Mouse (Mus musculus) neural tube, embryonic 11.5 days (tissue): ENCODE measurements at regions not wholly inside any gene's neighbourhood (a gene's known extent, or its start where the extent isn't known, plus 50 kb on each side); places are given as distances from the start of the nearest gene placed in this dataset.

Experiments used
- ATAC-seq: fragments of 200-750 bp; cut with Nextera tagmentation; 2 replicates; pipeline ENCODE4 v1.8.0; 2017; ENCODE audit warnings: moderate number of reproducible peaks, mild to moderate bottlenecking, moderate TSS enrichment, moderate library complexity; ENCODE audit not compliant: insufficient read depth, low FRiP score, low TSS enrichment
- DNase-seq: peaks from one replicate; pipeline ENCODE4 v3.0.0-alpha.2; 2015; ENCODE audit warnings: low spot score
- H3K27ac ChIP-seq: fragments of 300-500 bp; sonication (generic); 2 replicates; pipeline ENCODE4 v1.5.1; 2014; ENCODE audit warnings: low read depth, mild to moderate bottlenecking, low read length
- H3K27me3 ChIP-seq: fragments of 300-500 bp; sonication (generic); 2 replicates; pipeline ENCODE4 v1.6.1; 2014; ENCODE audit warnings: mild to moderate bottlenecking, low read length, mixed read lengths; ENCODE audit not compliant: control insufficient read depth, insufficient read depth
- H3K36me3 ChIP-seq: fragments of 300-500 bp; sonication (generic); 2 replicates; pipeline ENCODE4 v1.6.1; 2014; ENCODE audit warnings: mild to moderate bottlenecking, low read length, moderate library complexity, mixed read lengths; ENCODE audit not compliant: control insufficient read depth, insufficient read depth
- H3K4me1 ChIP-seq: fragments of 300-500 bp; sonication (generic); 2 replicates; pipeline ENCODE4 v1.6.1; 2014; ENCODE audit warnings: low read length, mixed read lengths; ENCODE audit not compliant: control insufficient read depth, insufficient read depth
- H3K4me2 ChIP-seq: fragments of 300-500 bp; sonication (generic); 2 replicates; pipeline ENCODE4 v1.6.1; 2014; ENCODE audit warnings: low read depth, mild to moderate bottlenecking, moderate library complexity
- H3K4me3 ChIP-seq: fragments of 300-500 bp; sonication (generic); 2 replicates; pipeline ENCODE4 v1.5.1; 2014; ENCODE audit warnings: low read depth, low read length
- H3K9ac ChIP-seq: fragments of 300-500 bp; sonication (generic); 2 replicates; pipeline ENCODE4 v1.6.1; 2014; ENCODE audit warnings: mild to moderate bottlenecking, low read length
- H3K9me3 ChIP-seq: fragments of 300-500 bp; sonication (generic); 2 replicates; pipeline ENCODE4 v1.6.1; 2016; ENCODE audit warnings: low read length; ENCODE audit not compliant: control insufficient read depth
- WGBS: fragments of 180-500 bp; shearing (Covaris S2); extraction: QIAGEN DNeasy Blood & Tissue Kit; methylation state at CpG from one replicate; pipeline ENCODE4 v1.1.7; 2014; 5-methylcytosine and 5-hydroxymethylcytosine counted together

- Histone ChIP-seq H3K4me2 (no peak overlapping the region), H3K27ac (no peak overlapping the region), H3K4me3 (no peak overlapping the region), H3K9ac (no peak overlapping the region), H3K27me3 (no peaks in the 10 kb centered on the region), H3K36me3 (no peaks in the 10 kb centered on the region), H3K4me1 (peaks cover 4% of the 10 kb centered on the region; the same call in 1 of the 2 replicates), H3K9me3 (no peaks in the 10 kb centered on the region)
- ATAC-seq = peak; percentile 65; the same call in 1 of the 2 replicates
- DNase-seq = no peak
- 21% methylated on average over 6 of the region's 6 CpGs for WGBS
Observed at GRCm38 (mm10) chr8:50708219-50708911, 1864.6 kb upstream of the Tenm3 start.

GRCm38 (mm10) chr8:50704276-50704675, 1860.5 kb upstream of the Tenm3 start:
- 65% methylated on average over 1 of the region's 1 CpGs for whole genome bisulfite sequencing
- no peak for ATAC-seq
- DNase-seq = no peak

GRCm38 (mm10) chr8:50689033-50689432, 1845.3 kb upstream of the Tenm3 start:
- Histone ChIP-seq H3K9me3 (no peaks in the 10 kb centered on the region), H3K4me1 (no peaks in the 10 kb centered on the region), H3K27ac (no peak overlapping the region), H3K4me2 (no peak overlapping the region), H3K9ac (no peak overlapping the region), H3K4me3 (no peak overlapping the region), H3K27me3 (no peaks in the 10 kb centered on the region), H3K36me3 (no peaks in the 10 kb centered on the region)
- no peak for ATAC-seq
- 64% methylated on average over 1 of the region's 1 CpGs for WGBS
- DNase-seq = no peak

More at GRCm38 (mm10) chr8:50704276-50704675, 1860.5 kb upstream of the Tenm3 start:
- Histone ChIP-seq H3K36me3 (no peaks in the 10 kb centered on the region), H3K4me2 (no peak overlapping the region), H3K27me3 (no peaks in the 10 kb centered on the region), H3K9ac (no peak overlapping the region), H3K9me3 (no peaks in the 10 kb centered on the region), H3K4me1 (peaks cover 4% of the 10 kb centered on the region; the same call in 1 of the 2 replicates), H3K4me3 (no peak overlapping the region), H3K27ac (no peak overlapping the region)

GRCm38 (mm10) chr8:50665357-50665756, 1821.6 kb upstream of the Tenm3 start:
- Histone ChIP-seq H3K9me3 (no peaks in the 10 kb centered on the region), H3K27me3 (no peaks in the 10 kb centered on the region), H3K4me2 (no peak overlapping the region), H3K4me1 (no peaks in the 10 kb centered on the region), H3K36me3 (no peaks in the 10 kb centered on the region), H3K4me3 (no peak overlapping the region), H3K9ac (no peak overlapping the region), H3K27ac (no peak overlapping the region)
- DNase-seq = no peak
- no peak for ATAC-seq
- 87% methylated on average over 4 of the region's 4 CpGs for WGBS
